ENCODE assay signal across 30 mouse cellular contexts in genomic region chr3:58300213-58300612, GRCm38 (mm10).
"Had no signal": no experiment of that assay in that cellular context is flagged by ENCODE, and none has a peak within 500 bp of the region (broad histone marks: within the 10 kb centered on the region; RNA-seq: fewer than 3 reads in every experiment).

No protein-coding gene starts in this region.

- DNase-seq: left cerebral cortex, postnatal 4 days; liver, embryonic 13.5 days; lung, adult 18-20 months; lung, adult 2 months; lung, embryonic 14.5 days; lung, postnatal 10 days; lung, postnatal 14 days; lung, postnatal 36 days; lung, postnatal 4 days; midbrain, embryonic 14.5 days had no signal

- ATAC-seq: liver, embryonic 12.5 days; lung, postnatal 0 days; midbrain, embryonic 13.5 days; midbrain, embryonic 15.5 days; midbrain, embryonic 16.5 days had no signal

- H3K4me3 ChIP-seq: left cerebral cortex, adult 2 months; limb, embryonic 10.5 days; limb, embryonic 12.5 days; limb, embryonic 13.5 days; limb, embryonic 15.5 days; liver, embryonic 12.5 days; liver, embryonic 13.5 days; liver, embryonic 15.5 days; lung, embryonic 15.5 days; megakaryocyte, embryonic 14.5 days; midbrain, embryonic 10.5 days; midbrain, embryonic 12.5 days; midbrain, embryonic 13.5 days; midbrain, embryonic 15.5 days; myocyte; neural tube, embryonic 12.5 days had no signal

- H3K27me3 ChIP-seq: limb, embryonic 12.5 days; limb, embryonic 13.5 days; limb, embryonic 15.5 days; liver, embryonic 12.5 days; liver, embryonic 13.5 days; liver, embryonic 15.5 days; lung, embryonic 15.5 days; megakaryocyte, embryonic 14.5 days; midbrain, embryonic 12.5 days; midbrain, embryonic 13.5 days; midbrain, embryonic 15.5 days; neural tube, embryonic 12.5 days had no signal

- H3K27ac ChIP-seq: left cerebral cortex, adult 2 months; limb, embryonic 10.5 days; limb, embryonic 12.5 days; limb, embryonic 13.5 days; limb, embryonic 15.5 days; liver, embryonic 12.5 days; liver, embryonic 13.5 days; liver, embryonic 14.5 days; liver, embryonic 15.5 days; lung, embryonic 15.5 days; macrophage; midbrain, embryonic 10.5 days; midbrain, embryonic 13.5 days; midbrain, embryonic 15.5 days; neural tube, embryonic 12.5 days had no signal

- H3K4me1 ChIP-seq: limb, embryonic 12.5 days; liver, embryonic 12.5 days; liver, embryonic 13.5 days; liver, embryonic 15.5 days; megakaryocyte, embryonic 14.5 days had no signal

- H3K9ac ChIP-seq: limb, embryonic 12.5 days; limb, embryonic 13.5 days; limb, embryonic 15.5 days; liver, embryonic 12.5 days; liver, embryonic 13.5 days; liver, embryonic 14.5 days; liver, embryonic 15.5 days; lung, embryonic 14.5 days; lung, embryonic 15.5 days; midbrain, embryonic 12.5 days; midbrain, embryonic 13.5 days; midbrain, embryonic 15.5 days; neural tube, embryonic 12.5 days had no signal

- H3K9me3 ChIP-seq: limb, embryonic 10.5 days; limb, embryonic 12.5 days; limb, embryonic 13.5 days; limb, embryonic 15.5 days; liver, embryonic 12.5 days; liver, embryonic 13.5 days; liver, embryonic 15.5 days; lung, embryonic 15.5 days; megakaryocyte, embryonic 14.5 days; midbrain, embryonic 10.5 days; midbrain, embryonic 12.5 days; midbrain, embryonic 13.5 days; midbrain, embryonic 15.5 days; neural tube, embryonic 12.5 days had no signal

- H3K4me2 ChIP-seq: limb, embryonic 12.5 days; limb, embryonic 13.5 days; limb, embryonic 15.5 days; liver, embryonic 12.5 days; liver, embryonic 13.5 days; liver, embryonic 15.5 days; lung, embryonic 14.5 days; lung, embryonic 15.5 days; midbrain, embryonic 11.5 days; midbrain, embryonic 12.5 days; midbrain, embryonic 13.5 days; midbrain, embryonic 15.5 days; neural tube, embryonic 12.5 days had no signal

- H3K36me3 ChIP-seq: limb, embryonic 10.5 days; limb, embryonic 12.5 days; limb, embryonic 13.5 days; limb, embryonic 15.5 days; liver, embryonic 12.5 days; liver, embryonic 13.5 days; liver, embryonic 15.5 days; lung, embryonic 15.5 days; midbrain, embryonic 10.5 days; midbrain, embryonic 12.5 days; midbrain, embryonic 13.5 days; midbrain, embryonic 15.5 days; neural tube, embryonic 12.5 days had no signal
